ENCODE assay signal across 18 mouse cellular contexts in genomic region chrX:147071622-147072021, GRCm38 (mm10).
DNase-seq lines count a peak whose midpoint lies in the region; ATAC-seq and TF ChIP-seq lines count a peak whose summit lies in the region.
"Had no signal": no experiment of that assay in that cellular context is flagged by ENCODE, and none has a peak within 500 bp of the region (broad histone marks: within the 10 kb centered on the region; RNA-seq: fewer than 3 reads in every experiment).

No protein-coding gene starts in this region.

- peak; percentile 18 for TF ChIP-seq CTCF in forebrain, postnatal 0 days (IDR thresholded peaks at IDR 0.05; ENCODE audit: low read depth)
- peak; percentile 58 for TF ChIP-seq CTCF in left cerebral cortex, adult 2 months (IDR thresholded peaks at IDR 0.05)
- TF ChIP-seq CTCF in Patski (IDR thresholded peaks at IDR 0.05), result peak; percentile 25

- POLR2A ChIA-PET in Patski (lab: Charles Lee), result no interaction called here

- H3K9ac ChIP-seq in forebrain, postnatal 0 days, result no peak overlapping the region
- H3K9ac ChIP-seq in forebrain, embryonic 12.5 days, result no peak overlapping the region
- H3K9ac ChIP-seq: liver, embryonic 12.5 days; lung, embryonic 15.5 days had no signal

- no peak overlapping the region for H3K4me3 ChIP-seq in forebrain, postnatal 0 days (ENCODE audit: low read depth, low read length)
- no peak overlapping the region for H3K4me3 ChIP-seq in forebrain, embryonic 12.5 days (replicated peaks)
- no peak overlapping the region for H3K4me3 ChIP-seq in left cerebral cortex, adult 2 months
- H3K4me3 ChIP-seq: hindbrain, embryonic 10.5 days; liver, embryonic 12.5 days; lung, embryonic 15.5 days had no signal

- H3K4me1 ChIP-seq in forebrain, postnatal 0 days (ENCODE audit: insufficient read depth), result no peaks in the 10 kb centered on the region
- no peaks in the 10 kb centered on the region for H3K4me1 ChIP-seq in forebrain, embryonic 12.5 days
- H3K4me1 ChIP-seq: hindbrain, embryonic 10.5 days; liver, embryonic 12.5 days; lung, embryonic 15.5 days had no signal

- no peaks in the 10 kb centered on the region for H3K27me3 ChIP-seq in forebrain, postnatal 0 days (ENCODE audit: insufficient read depth, low read length)
- H3K27me3 ChIP-seq in forebrain, embryonic 12.5 days, result no peaks in the 10 kb centered on the region
- peaks cover 41% of the 10 kb centered on the region for H3K27me3 ChIP-seq in Patski
- H3K27me3 ChIP-seq: liver, embryonic 12.5 days; lung, embryonic 15.5 days had no signal

- no peak overlapping the region for H3K27ac ChIP-seq in forebrain, postnatal 0 days (ENCODE audit: low read depth, low read length)
- H3K27ac ChIP-seq in forebrain, embryonic 12.5 days, result no peak overlapping the region
- H3K27ac ChIP-seq in left cerebral cortex, adult 2 months, result no peak overlapping the region
- H3K27ac ChIP-seq: hindbrain, embryonic 10.5 days; liver, embryonic 12.5 days; lung, embryonic 15.5 days had no signal

- no peaks in the 10 kb centered on the region for H3K36me3 ChIP-seq in forebrain, postnatal 0 days (ENCODE audit: insufficient read depth)
- no peaks in the 10 kb centered on the region for H3K36me3 ChIP-seq in forebrain, embryonic 12.5 days (replicated peaks)
- H3K36me3 ChIP-seq: G1E; hindbrain, embryonic 10.5 days; liver, embryonic 12.5 days; lung, embryonic 15.5 days had no signal

- ATAC-seq in forebrain, postnatal 0 days, result no peak
- ATAC-seq in forebrain, embryonic 12.5 days (ENCODE audit: low FRiP score), result no peak
- no peak for ATAC-seq in Patski
- ATAC-seq: intestine, embryonic 16.5 days; liver, embryonic 12.5 days had no signal

- DNase-seq in forebrain, postnatal 0 days, result no peak
- DNase-seq in left cerebral cortex, adult 2 months (ENCODE audit: extremely low spot score in 1 of 2, low spot score in 2 of 2), result no peak
- DNase-seq in left cerebral cortex, adult 8-10 months (ENCODE audit: low spot score in 2 of 2), result no peak
- DNase-seq in A20 (ENCODE audit: low read depth, low spot score), result peak; percentile 5
- no peak for DNase-seq in Patski (ENCODE audit: low read depth, low spot score)
- DNase-seq in left cerebral cortex, postnatal 25 days (ENCODE audit: low spot score in 2 of 2), result no peak
- no peak for DNase-seq in right cerebral cortex, postnatal 4 days
- DNase-seq: adrenal gland, postnatal 14 days; cerebellum, adult 8-10 months; kidney, postnatal 14 days; right cerebral cortex, postnatal 14 days; thymus, postnatal 25 days had no signal

- no peaks in the 10 kb centered on the region for H3K9me3 ChIP-seq in forebrain, postnatal 0 days (ENCODE audit: low read length)
- H3K9me3 ChIP-seq in forebrain, embryonic 12.5 days, result no peaks in the 10 kb centered on the region
- H3K9me3 ChIP-seq: G1E; hindbrain, embryonic 10.5 days; liver, embryonic 12.5 days; lung, embryonic 15.5 days had no signal

- in situ Hi-C loops in Patski (cut with MboI; ENCODE audit: low pct_unique_long_range_greater_than_20kb), result no loop called here

- no peak overlapping the region for H3K4me2 ChIP-seq in forebrain, postnatal 0 days (ENCODE audit: low read depth)
- H3K4me2 ChIP-seq in forebrain, embryonic 12.5 days, result no peak overlapping the region
- H3K4me2 ChIP-seq: liver, embryonic 12.5 days; lung, embryonic 15.5 days had no signal

- intact Hi-C loops in left cerebral cortex, adult 2 months (cut with DNase I), result no loop called here
- intact Hi-C loops in left cerebral cortex, postnatal 25 days (cut with DNase I), result no loop called here

- CTCF ChIA-PET in Patski (lab: Charles Lee), result interaction anchor here (1.1 kb wide), 1 partner anchor 26 kb away, joined by 3 read pairs; no protein-coding TSS in a partner anchor
